Mouse (Mus musculus) bone marrow, adult 2 months (tissue): ENCODE data around the gene Vwa8.

ENCODE experiments used
- CTCF ChIP-seq: fragments of 200-500 bp; IDR thresholded peaks from 2 replicates; pipeline ENCODE4 v1.5.1; 2011; ENCODE audit warnings: low read length, control low read depth; ENCODE audit not compliant: control insufficient read depth, insufficient read depth
- POLR2A ChIP-seq: fragments of 200-500 bp; IDR thresholded peaks from 2 replicates; pipeline ENCODE4 v1.6.1; 2011; ENCODE audit warnings: low read depth, mild to moderate bottlenecking, control low read depth, low read length, borderline replicate concordance; ENCODE audit not compliant: control insufficient read depth

DNA sequence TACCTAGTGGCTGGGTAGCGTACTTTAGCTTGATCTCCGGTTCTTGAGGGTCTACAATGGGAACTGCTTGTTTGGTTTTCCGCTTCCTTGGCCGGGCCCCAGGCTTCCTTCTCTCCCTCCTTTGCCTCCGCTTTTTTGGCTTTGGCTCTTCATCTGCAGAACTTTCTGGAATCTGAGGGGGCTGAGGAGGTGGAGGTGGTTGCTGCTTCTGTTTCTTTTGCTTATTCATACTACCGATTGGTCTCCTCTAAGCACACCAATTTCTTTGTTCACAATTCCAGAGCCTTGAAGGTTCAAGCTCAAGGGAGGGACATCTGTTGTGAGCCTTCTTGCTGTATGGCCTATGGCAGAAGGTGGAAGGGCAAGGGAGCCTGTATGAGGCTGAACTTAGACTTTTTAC, 365.3 kb downstream of the Vwa8 start:
- TF ChIP-seq CTCF: no peak
- TF ChIP-seq POLR2A: no peak
